Mouse (Mus musculus) MEL (cell line): ENCODE measurements around the gene Stac2. TPM values are rescaled to one million over a fixed set of nuclear protein-coding genes. Genes with fewer than 3 reads are reported as not detected.

ENCODE experiments used
- DNase-seq: peaks from one replicate; pipeline ENCODE4 v3.0.0; 2011; ENCODE audit warnings: low read depth, low spot score
- H3K27ac ChIP-seq: 2 replicates; pipeline ENCODE4 v1.5.1; 2012; ENCODE audit warnings: low read depth, mild to moderate bottlenecking, control low read depth, low read length, moderate library complexity; ENCODE audit not compliant: control insufficient read depth
- H3K27me3 ChIP-seq, 2 experiments: fragments of 150-350 bp in 1 of 2; sonication (generic) in 1 of 2; 2 replicates each; pipeline ENCODE4 v1.6.1; 2012; ENCODE audit warnings: low read length in 2 of 2, mild to moderate bottlenecking in 2 of 2, improper control_type of control experiment in 1 of 2, moderate library complexity in 1 of 2; ENCODE audit not compliant: insufficient read depth in 2 of 2, control insufficient read depth in 1 of 2
- H3K36me3 ChIP-seq, 2 experiments: 2 replicates each; pipeline ENCODE4 v1.6.1; 2012 to 2014; ENCODE audit warnings: low read length in 2 of 2, improper control_type of control experiment in 1 of 2, inconsistent platforms in 1 of 2, mild to moderate bottlenecking in 1 of 2; ENCODE audit not compliant: insufficient read depth in 2 of 2, control insufficient read depth in 1 of 2
- H3K4me1 ChIP-seq, 2 experiments: fragments of 150-350 bp in 1 of 2; sonication (generic) in 1 of 2; 2 replicates each; pipeline ENCODE4 v1.6.1; 2012; ENCODE audit warnings: low read length in 2 of 2, improper control_type of control experiment in 1 of 2, mild to moderate bottlenecking in 1 of 2; ENCODE audit not compliant: insufficient read depth in 2 of 2, control insufficient read depth in 1 of 2
- H3K4me3 ChIP-seq, 2 experiments: fragments of 150-350 bp in 1 of 2; sonication (generic) in 1 of 2; 2 replicates each; pipeline ENCODE4 v1.5.1; 2012; ENCODE audit warnings: low read depth in 2 of 2, low read length in 2 of 2, mild to moderate bottlenecking in 2 of 2, moderate library complexity in 2 of 2, control low read depth in 1 of 2, improper control_type of control experiment in 1 of 2; ENCODE audit not compliant: control insufficient read depth in 1 of 2, insufficient read depth in 1 of 2
- H3K79me2 ChIP-seq: 2 replicates; pipeline ENCODE4 v1.6.1; 2012; ENCODE audit warnings: mild to moderate bottlenecking, low read length, moderate library complexity; ENCODE audit not compliant: control insufficient read depth, poor library complexity, insufficient read depth
- H3K9ac ChIP-seq: 2 replicates; pipeline ENCODE4 v1.6.1; 2012; ENCODE audit warnings: low read depth, mild to moderate bottlenecking, control low read depth, low read length, moderate library complexity; ENCODE audit not compliant: control insufficient read depth, poor library complexity, severe bottlenecking
- H3K9me3 ChIP-seq: fragments of 150-350 bp; sonication (generic); replicated peaks from 2 replicates; pipeline ENCODE4 v1.6.1; 2012; ENCODE audit warnings: mild to moderate bottlenecking, low read length, improper control_type of control experiment, moderate library complexity; ENCODE audit not compliant: insufficient read depth
- CHD1 ChIP-seq: IDR thresholded peaks from 2 replicates; pipeline ENCODE4 v1.6.1; 2012; ENCODE audit warnings: low read depth, mild to moderate bottlenecking, inconsistent platforms, low read length, improper control_type of control experiment
- E2F4 ChIP-seq: IDR thresholded peaks from 2 replicates; pipeline ENCODE4 v1.6.1; 2011; ENCODE audit warnings: low read depth, low read length, improper control_type of control experiment, borderline replicate concordance
- ELF1 ChIP-seq: IDR thresholded peaks from 2 replicates; pipeline ENCODE4 v1.6.1; 2014; ENCODE audit warnings: low read depth, mild to moderate bottlenecking, inconsistent platforms, low read length, improper control_type of control experiment, moderate library complexity
- EP300 ChIP-seq, 2 experiments: IDR thresholded peaks; 2 replicates each; pipeline ENCODE4 v1.6.1; 2011; ENCODE audit warnings: improper control_type of control experiment in 2 of 2, low read length in 2 of 2, low read depth in 1 of 2, mild to moderate bottlenecking in 1 of 2
- ETS1 ChIP-seq: IDR thresholded peaks from 2 replicates; pipeline ENCODE4 v1.6.1; 2012; ENCODE audit warnings: low read depth, mild to moderate bottlenecking, inconsistent platforms, low read length, improper control_type of control experiment, moderate library complexity
- GABPA ChIP-seq: IDR thresholded peaks from 2 replicates; pipeline ENCODE4 v1.6.1; 2012; ENCODE audit warnings: low read depth, mild to moderate bottlenecking, inconsistent platforms, low read length, improper control_type of control experiment, moderate library complexity
- GATA1 ChIP-seq: IDR thresholded peaks from 2 replicates; pipeline ENCODE4 v1.6.1; 2011; ENCODE audit warnings: low read depth, low read length, improper control_type of control experiment
- HCFC1 ChIP-seq: IDR thresholded peaks from 2 replicates; pipeline ENCODE4 v1.6.1; 2012; ENCODE audit warnings: low read depth, mild to moderate bottlenecking, inconsistent platforms, low read length, improper control_type of control experiment, moderate library complexity
- JUND ChIP-seq: IDR thresholded peaks from 2 replicates; pipeline ENCODE4 v1.6.1; 2011; ENCODE audit warnings: low read depth, mild to moderate bottlenecking, improper control_type of control experiment, low read length
- KAT2A ChIP-seq: conservative IDR thresholded peaks from 2 replicates; pipeline ENCODE4 v1.6.1; 2012; ENCODE audit warnings: low read depth, low read length, improper control_type of control experiment, inconsistent platforms
- MAZ ChIP-seq: IDR thresholded peaks from 2 replicates; pipeline ENCODE4 v1.6.1; 2012; ENCODE audit warnings: low read depth, mild to moderate bottlenecking, inconsistent platforms, low read length, improper control_type of control experiment
- MEF2A ChIP-seq: IDR thresholded peaks from 2 replicates; pipeline ENCODE4 v1.6.1; 2014; ENCODE audit warnings: low read depth, mild to moderate bottlenecking, inconsistent platforms, low read length, improper control_type of control experiment; ENCODE audit not compliant: poor library complexity, insufficient replicate concordance, severe bottlenecking; ENCODE audit errors: extremely low read depth
- MXI1 ChIP-seq: IDR thresholded peaks from 2 replicates; pipeline ENCODE4 v1.6.1; 2011; ENCODE audit warnings: mild to moderate bottlenecking, low read depth, low read length, improper control_type of control experiment
- MYB ChIP-seq: IDR thresholded peaks from 2 replicates; pipeline ENCODE4 v1.6.1; 2011; ENCODE audit warnings: mild to moderate bottlenecking, low read depth, low read length, improper control_type of control experiment
- MYC ChIP-seq: IDR thresholded peaks from 2 replicates; pipeline ENCODE4 v1.6.1; 2011; ENCODE audit warnings: low read depth, mild to moderate bottlenecking, low read length, improper control_type of control experiment, moderate library complexity
- NELFE ChIP-seq: IDR thresholded peaks from 2 replicates; pipeline ENCODE4 v1.6.1; 2011; ENCODE audit warnings: low read depth, low read length, improper control_type of control experiment
- NRF1 ChIP-seq: IDR thresholded peaks from 2 replicates; pipeline ENCODE4 v1.6.1; 2014; ENCODE audit warnings: low read depth, mild to moderate bottlenecking, inconsistent platforms, low read length, improper control_type of control experiment, moderate library complexity; ENCODE audit not compliant: poor library complexity, insufficient read depth, severe bottlenecking
- POLR2A ChIP-seq, 2 experiments: IDR thresholded peaks; 2 replicates each; pipeline ENCODE4 v1.6.1; 2011 to 2012; ENCODE audit warnings: low read length in 2 of 2, mild to moderate bottlenecking in 2 of 2, control low read depth in 1 of 2, improper control_type of control experiment in 1 of 2, low read depth in 1 of 2, moderate library complexity in 1 of 2; ENCODE audit not compliant: control insufficient read depth in 1 of 2, insufficient read depth in 1 of 2, poor library complexity in 1 of 2
- POLR2AphosphoS2 ChIP-seq: IDR thresholded peaks from 2 replicates; pipeline ENCODE4 v1.6.1; 2011; ENCODE audit warnings: low read length, improper control_type of control experiment
- RAD21 ChIP-seq: IDR thresholded peaks from 2 replicates; pipeline ENCODE4 v1.6.1; 2011; ENCODE audit warnings: mild to moderate bottlenecking, low read depth, low read length, improper control_type of control experiment
- RCOR1 ChIP-seq: IDR thresholded peaks from 2 replicates; pipeline ENCODE4 v1.6.1; 2012; ENCODE audit warnings: low read depth, mild to moderate bottlenecking, inconsistent platforms, low read length, improper control_type of control experiment
- SMC3 ChIP-seq: IDR thresholded peaks from 2 replicates; pipeline ENCODE4 v1.6.1; 2011; ENCODE audit warnings: low read depth, low read length, improper control_type of control experiment
- TAL1 ChIP-seq: IDR thresholded peaks from 2 replicates; pipeline ENCODE4 v1.6.1; 2012; ENCODE audit warnings: mild to moderate bottlenecking, inconsistent platforms, low read length, moderate library complexity, mixed read lengths
- TBP ChIP-seq: IDR thresholded peaks from 2 replicates; pipeline ENCODE4 v1.8.0; 2011; ENCODE audit warnings: low read depth, low read length, improper control_type of control experiment
- ZC3H11A ChIP-seq: IDR thresholded peaks from 2 replicates; pipeline ENCODE4 v1.6.1; 2012; ENCODE audit warnings: low read depth, mild to moderate bottlenecking, inconsistent platforms, low read length, improper control_type of control experiment
- ZKSCAN1 ChIP-seq: IDR thresholded peaks from 2 replicates; pipeline ENCODE4 v1.6.1; 2012; ENCODE audit warnings: low read depth, mild to moderate bottlenecking, inconsistent platforms, low read length, improper control_type of control experiment, moderate library complexity
- ZNF384 ChIP-seq: IDR thresholded peaks from 2 replicates; pipeline ENCODE4 v1.6.1; 2012; ENCODE audit warnings: low read depth, mild to moderate bottlenecking, inconsistent platforms, low read length, improper control_type of control experiment
- polyA plus RNA-seq, 2 experiments: library from polyadenylated mRNA; stranded (reverse) in 1 of 2; unstranded in 1 of 2; fragments of >175 nt in 1 of 2; fragments of >200 nt in 1 of 2; gene quantifications; 2 replicates each; pipeline versions ENCODE4 v1.2.1 to v1.2.4; 2012; ENCODE audit warnings: low replicate concordance in 2 of 2, low read depth in 1 of 2; ENCODE audit not compliant: insufficient read length in 2 of 2, insufficient read depth in 1 of 2, missing spikeins in 1 of 2
- total RNA-seq: library from RNA; depleted of rRNA; stranded (reverse); fragments of 300-350 nt; gene quantifications from 2 replicates; pipeline ENCODE4 v1.2.3, GENCODE M21; 2012

The Stac2 gene
- total and polyA plus RNA-seq, 3 experiments: 0.04 TPM; not detected in 2

DNA sequence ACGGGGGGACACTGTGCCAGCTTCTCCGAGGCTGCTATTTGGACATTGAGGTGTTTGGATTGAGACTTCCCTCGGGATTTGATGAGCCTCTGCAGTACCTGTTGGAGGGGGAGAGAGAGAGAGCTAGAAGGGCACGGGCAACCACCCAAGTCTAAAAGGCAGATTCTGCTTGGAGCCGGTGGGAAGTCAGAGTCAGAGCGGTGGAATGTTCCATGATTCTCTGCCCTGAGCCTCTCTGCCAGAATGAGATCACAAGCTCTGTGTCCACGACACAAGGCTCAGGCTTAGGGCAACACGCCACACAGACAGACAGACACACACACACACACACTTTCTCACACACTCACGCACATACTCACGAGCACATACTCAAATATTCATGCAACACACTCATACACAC, 47.6 kb downstream of the Stac2 start:
- no peak overlapping the region for H3K4me3 ChIP-seq
- TF ChIP-seq POLR2A (IDR thresholded peaks at IDR 0.05; ENCODE audit: control insufficient read depth in 1 of 2, insufficient read depth in 1 of 2, low read depth in 1 of 2, low read length in 2 of 2, poor library complexity in 1 of 2): no peak
- no peak for TF ChIP-seq MEF2A
- TF ChIP-seq CHD1: no peak
- TF ChIP-seq TAL1: no peak
- no peak for TF ChIP-seq ETS1
- no peak for TF ChIP-seq E2F4
- no peak for TF ChIP-seq JUND
- no peak for TF ChIP-seq ZNF384
- TF ChIP-seq MYC: no peak
- TF ChIP-seq GATA1: no peak
- TF ChIP-seq RAD21: no peak
- no peak for TF ChIP-seq SMC3
- no peak for DNase-seq
- H3K36me3 ChIP-seq: no peaks in the 10 kb centered on the region
- H3K27ac ChIP-seq: no peak overlapping the region
- H3K27me3 ChIP-seq: no peaks in the 10 kb centered on the region
- H3K4me1 ChIP-seq: no peaks in the 10 kb centered on the region
- no peaks in the 10 kb centered on the region for H3K9me3 ChIP-seq
- H3K9ac ChIP-seq: no peak overlapping the region
- no peaks in the 10 kb centered on the region for H3K79me2 ChIP-seq

DNA sequence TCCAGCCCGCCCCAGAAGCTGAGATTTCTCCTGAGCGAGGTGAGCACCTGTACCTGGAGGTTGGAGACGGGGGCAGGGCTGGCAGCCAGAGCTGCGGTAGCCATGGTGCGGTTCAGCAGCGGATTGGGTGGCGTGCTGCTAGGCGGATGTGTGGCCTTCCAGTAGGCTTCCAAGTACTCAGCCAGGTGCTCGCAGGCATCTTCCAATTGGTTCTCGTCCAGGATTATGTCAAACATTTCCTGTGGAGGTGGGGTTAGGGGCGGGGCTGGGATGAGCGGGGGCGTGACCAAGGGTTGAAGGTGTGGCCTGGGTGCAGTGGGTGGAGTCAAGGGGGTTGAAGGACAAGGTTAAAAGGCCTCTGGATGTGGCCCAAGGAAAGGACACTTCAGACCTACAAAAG, 48.2 kb downstream of the Stac2 start:
- Histone ChIP-seq H3K4me3 (no peak overlapping the region), H3K4me1 (peaks cover 0 to under 1% of the 10 kb centered on the region in 2 experiments; a peak in 1 of 4 replicates), H3K36me3 (no peaks in the 10 kb centered on the region), H3K9me3 (no peaks in the 10 kb centered on the region), H3K27me3 (no peaks in the 10 kb centered on the region), H3K79me2 (no peaks in the 10 kb centered on the region), H3K9ac (no peak overlapping the region), H3K27ac (no peak overlapping the region)
- TF ChIP-seq ZC3H11A (no peak), MYC (no peak), TBP (no peak), ELF1 (no peak), MAZ (no peak), HCFC1 (no peak), MYB (no peak), NELFE (no peak), E2F4 (no peak), NRF1 (no peak), KAT2A (no peak), POLR2AphosphoS2 (no peak), ZKSCAN1 (no peak), SMC3 (no peak), JUND (no peak), MXI1 (no peak), GABPA (no peak), RCOR1 (no peak), EP300 (IDR thresholded peaks at IDR 0.05; ENCODE audit: low read depth in 1 of 2, low read length in 2 of 2) (no peak)
- no peak for DNase-seq
